Mouse (Mus musculus): ENCODE data around the gene Osbpl9.

GRCm38 (mm10) chr4:109043294-109043693 is 158.8 kb downstream of the Osbpl9 start:
- TF ChIP-seq POLR2A (IDR thresholded peaks at IDR 0.05; ENCODE audit: low read depth, low read length) (no peak), CTCF (IDR thresholded peaks at IDR 0.05; ENCODE audit: borderline replicate concordance, insufficient read depth, low read length) (no peak)
